Mouse (Mus musculus): Measurements from ENCODE around the gene Pi16.

- TF ChIP-seq POLR2A (IDR thresholded peaks at IDR 0.05; ENCODE audit: insufficient read length, low read depth) (no peak), TCF12 (IDR thresholded peaks at IDR 0.05; ENCODE audit: insufficient read depth, poor library complexity, severe bottlenecking) (no peak), CEBPB (IDR thresholded peaks at IDR 0.05; ENCODE audit: insufficient read depth, poor library complexity, severe bottlenecking) (no peak), USF1 (IDR thresholded peaks at IDR 0.05; ENCODE audit: low read depth) (no peak), E2F4 (IDR thresholded peaks at IDR 0.05; ENCODE audit: insufficient read depth) (no peak), SRF (IDR thresholded peaks at IDR 0.05; ENCODE audit: control insufficient read depth, insufficient read length, low read depth) (no peak), POLR2AphosphoS2 (IDR thresholded peaks at IDR 0.05; ENCODE audit: insufficient read length, low read depth) (no peak), MAX (IDR thresholded peaks at IDR 0.05; ENCODE audit: low read depth) (no peak), REST (IDR thresholded peaks at IDR 0.05; ENCODE audit: insufficient read depth, insufficient read length) (no peak), MYOG (IDR thresholded peaks at IDR 0.05; ENCODE audit: control insufficient read depth in 1 of 3, insufficient read depth in 1 of 3, insufficient read length in 2 of 3, low read depth in 2 of 3) (no peak), MYOD1 (IDR thresholded peaks at IDR 0.05; ENCODE audit: control insufficient read depth in 1 of 3, insufficient read length in 2 of 3, low read depth in 2 of 3) (no peak)
These were observed 16.6 kb upstream of the Pi16 start for GRCm38 (mm10) chr17:29300926-29301325.

All from myocyte (in vitro differentiated cells).